Mouse (Mus musculus) midbrain, embryonic 13.5 days (tissue): ENCODE measurements at regions not wholly inside any gene's neighbourhood (a gene's known extent, or its start where the extent isn't known, plus 50 kb on each side); places are given as distances from the start of the nearest gene placed in this dataset.

Experiments
- ATAC-seq: fragments of 200-750 bp; cut with Nextera tagmentation; 2 replicates; pipeline ENCODE4 v1.8.0; 2017; ENCODE audit warnings: mild to moderate bottlenecking, moderate TSS enrichment, moderate library complexity
- H3K27ac ChIP-seq: fragments of 300-500 bp; sonication (generic); 2 replicates; pipeline ENCODE4 v1.5.1; 2015; ENCODE audit warnings: inconsistent platforms, mild to moderate bottlenecking, moderate library complexity
- H3K27me3 ChIP-seq: fragments of 300-500 bp; sonication (generic); 2 replicates; pipeline ENCODE4 v1.6.1; 2015; ENCODE audit warnings: mild to moderate bottlenecking, inconsistent platforms
- H3K36me3 ChIP-seq: fragments of 300-500 bp; sonication (generic); 2 replicates; pipeline ENCODE4 v1.6.1; 2015; ENCODE audit warnings: mild to moderate bottlenecking, inconsistent platforms
- H3K4me1 ChIP-seq: fragments of 300-500 bp; sonication (generic); replicated peaks from 2 replicates; pipeline ENCODE4 v1.6.1; 2015; ENCODE audit warnings: inconsistent platforms
- H3K4me2 ChIP-seq: fragments of 300-500 bp; sonication (generic); replicated peaks from 2 replicates; pipeline ENCODE4 v1.6.1; 2015; ENCODE audit warnings: moderate library complexity, mild to moderate bottlenecking, inconsistent platforms
- H3K4me3 ChIP-seq: fragments of 300-500 bp; sonication (generic); replicated peaks from 2 replicates; pipeline ENCODE4 v1.5.1; 2015; ENCODE audit warnings: mild to moderate bottlenecking, inconsistent platforms
- H3K9ac ChIP-seq: fragments of 300-500 bp; sonication (generic); replicated peaks from 2 replicates; pipeline ENCODE4 v1.6.1; 2015; ENCODE audit warnings: mild to moderate bottlenecking, inconsistent platforms
- H3K9me3 ChIP-seq: fragments of 300-500 bp; sonication (generic); 2 replicates; pipeline ENCODE4 v1.6.1; 2016; ENCODE audit warnings: mild to moderate bottlenecking, inconsistent platforms
- WGBS: fragments of 180-500 bp; shearing (Covaris S2); methylation state at CpG from one replicate; pipeline ENCODE4 v1.1.7; 2015; 5-methylcytosine and 5-hydroxymethylcytosine counted together

- Histone ChIP-seq H3K27me3 (peaks cover 16% of the 10 kb centered on the region; the same call in 1 of the 2 replicates), H3K27ac (no peak overlapping the region), H3K4me1 (no peaks in the 10 kb centered on the region), H3K9ac (no peak overlapping the region), H3K9me3 (no peaks in the 10 kb centered on the region), H3K4me2 (no peak overlapping the region), H3K4me3 (no peak overlapping the region), H3K36me3 (no peaks in the 10 kb centered on the region)
- WGBS = 90% methylated on average over 1 of the region's 1 CpGs
- no peak for ATAC-seq
Observed at GRCm38 (mm10) chr13:52278831-52279230, 252.2 kb downstream of the Diras2 start.

- H3K4me2 ChIP-seq = no peak overlapping the region
- H3K27ac ChIP-seq = no peak overlapping the region
- ATAC-seq = no peak
- H3K4me3 ChIP-seq = no peak overlapping the region
- H3K36me3 ChIP-seq = no peaks in the 10 kb centered on the region
- no peak overlapping the region for H3K9ac ChIP-seq
- no peaks in the 10 kb centered on the region for H3K9me3 ChIP-seq
- WGBS = 80% methylated on average over 11 of the region's 11 CpGs
- H3K27me3 ChIP-seq = peaks cover 16% of the 10 kb centered on the region; the same call in 1 of the 2 replicates
- no peaks in the 10 kb centered on the region for H3K4me1 ChIP-seq
Observed at GRCm38 (mm10) chr13:52279281-52279969, 251.7 kb downstream of the Diras2 start.

- no peak overlapping the region for H3K4me2 ChIP-seq
- no peak overlapping the region for H3K27ac ChIP-seq
- H3K9me3 ChIP-seq = no peaks in the 10 kb centered on the region
- no peaks in the 10 kb centered on the region for H3K4me1 ChIP-seq
- no peaks in the 10 kb centered on the region for H3K36me3 ChIP-seq
- H3K27me3 ChIP-seq = peaks cover 16% of the 10 kb centered on the region; the same call in 1 of the 2 replicates
- no peak overlapping the region for H3K4me3 ChIP-seq
- WGBS = 87% methylated on average over 5 of the region's 5 CpGs
- no peak overlapping the region for H3K9ac ChIP-seq
- ATAC-seq = no peak
Observed at GRCm38 (mm10) chr13:52279970-52280348, 251.1 kb downstream of the Diras2 start.

GRCm38 (mm10) chr13:52281271-52281670 is 249.8 kb downstream of the Diras2 start:
- H3K27me3 ChIP-seq = peaks cover 11% of the 10 kb centered on the region; the same call in 1 of the 2 replicates
- no peak overlapping the region for H3K27ac ChIP-seq
- no peak overlapping the region for H3K9ac ChIP-seq
- ATAC-seq = no peak
- H3K36me3 ChIP-seq = no peaks in the 10 kb centered on the region
- H3K4me2 ChIP-seq = no peak overlapping the region
- WGBS = 76% methylated on average over 2 of the region's 2 CpGs
- no peaks in the 10 kb centered on the region for H3K9me3 ChIP-seq
- no peaks in the 10 kb centered on the region for H3K4me1 ChIP-seq
- H3K4me3 ChIP-seq = no peak overlapping the region

GRCm38 (mm10) chr13:52282500-52282899 is 248.6 kb downstream of the Diras2 start:
- no peaks in the 10 kb centered on the region for H3K9me3 ChIP-seq
- H3K36me3 ChIP-seq = no peaks in the 10 kb centered on the region
- no peak overlapping the region for H3K27ac ChIP-seq
- 87% methylated on average over 13 of the region's 13 CpGs for WGBS
- no peaks in the 10 kb centered on the region for H3K4me1 ChIP-seq
- no peak for ATAC-seq
- no peak overlapping the region for H3K4me2 ChIP-seq
- H3K27me3 ChIP-seq = peaks cover 5% of the 10 kb centered on the region; the same call in 1 of the 2 replicates
- H3K9ac ChIP-seq = no peak overlapping the region
- H3K4me3 ChIP-seq = no peak overlapping the region

- Histone ChIP-seq H3K27me3 (0 out of 2 replicates have a peak, but pooled peaks cover 5% of the 10 kb centered on the region), H3K4me3 (no peak overlapping the region), H3K9me3 (no peaks in the 10 kb centered on the region), H3K36me3 (no peaks in the 10 kb centered on the region), H3K9ac (no peak overlapping the region), H3K4me2 (no peak overlapping the region), H3K4me1 (no peaks in the 10 kb centered on the region), H3K27ac (no peak overlapping the region)
- ATAC-seq = no peak
- WGBS = 86% methylated on average over 11 of the region's 11 CpGs
Observed at GRCm38 (mm10) chr13:52283456-52283855, 247.6 kb downstream of the Diras2 start.

- Histone ChIP-seq H3K4me2 (no peak overlapping the region), H3K9ac (no peak overlapping the region), H3K4me1 (no peaks in the 10 kb centered on the region), H3K9me3 (no peaks in the 10 kb centered on the region), H3K4me3 (no peak overlapping the region), H3K27ac (no peak overlapping the region), H3K27me3 (0 out of 2 replicates have a peak, but pooled peaks cover 5% of the 10 kb centered on the region), H3K36me3 (no peaks in the 10 kb centered on the region)
- ATAC-seq = no peak
- WGBS = 81% methylated on average over 12 of the region's 12 CpGs
Observed at GRCm38 (mm10) chr13:52284026-52284801, 246.9 kb downstream of the Diras2 start.

GRCm38 (mm10) chr13:52288400-52288799 is 242.7 kb downstream of the Diras2 start:
- 58% methylated on average over 6 of the region's 6 CpGs for WGBS

GRCm38 (mm10) chr13:52295847-52296246 is 235.2 kb downstream of the Diras2 start:
- Histone ChIP-seq H3K4me2 (no peak overlapping the region), H3K4me3 (no peak overlapping the region), H3K27me3 (no peaks in the 10 kb centered on the region), H3K9me3 (no peaks in the 10 kb centered on the region), H3K9ac (no peak overlapping the region), H3K36me3 (no peaks in the 10 kb centered on the region), H3K27ac (no peak overlapping the region), H3K4me1 (peaks cover 20% of the 10 kb centered on the region)
- 97% methylated on average over 15 of the region's 15 CpGs for WGBS
- ATAC-seq = no peak

More at GRCm38 (mm10) chr13:52288400-52288799, 242.7 kb downstream of the Diras2 start:
- Histone ChIP-seq H3K36me3 (no peaks in the 10 kb centered on the region), H3K4me1 (no peaks in the 10 kb centered on the region), H3K4me3 (no peak overlapping the region), H3K27me3 (no peaks in the 10 kb centered on the region), H3K9me3 (no peaks in the 10 kb centered on the region), H3K9ac (no peak overlapping the region), H3K4me2 (no peak overlapping the region), H3K27ac (no peak overlapping the region)
- no peak for ATAC-seq

- H3K4me3 ChIP-seq = no peak overlapping the region
- 0 out of 2 replicates have a peak overlapping the region, but pooled peaks have one; percentile 13 for H3K4me2 ChIP-seq
- 77% methylated on average over 9 of the region's 9 CpGs for WGBS
- peaks cover 20% of the 10 kb centered on the region for H3K4me1 ChIP-seq
- H3K9me3 ChIP-seq = 0 out of 2 replicates have a peak, but pooled peaks cover 2% of the 10 kb centered on the region
- no peak overlapping the region for H3K9ac ChIP-seq
- no peaks in the 10 kb centered on the region for H3K36me3 ChIP-seq
- no peaks in the 10 kb centered on the region for H3K27me3 ChIP-seq
- H3K27ac ChIP-seq = no peak overlapping the region
- ATAC-seq = no peak
Observed at GRCm38 (mm10) chr13:52296541-52297276, 234.4 kb downstream of the Diras2 start.

GRCm38 (mm10) chr13:52297277-52297623 is 233.8 kb downstream of the Diras2 start:
- H3K4me2 ChIP-seq = 0 out of 2 replicates have a peak overlapping the region, but pooled peaks have one; percentile 13
- 22% methylated on average over 7 of the region's 7 CpGs for WGBS
- H3K36me3 ChIP-seq = no peaks in the 10 kb centered on the region
- peaks cover 20% of the 10 kb centered on the region for H3K4me1 ChIP-seq
- H3K9ac ChIP-seq = no peak overlapping the region
- no peak overlapping the region for H3K27ac ChIP-seq
- no peaks in the 10 kb centered on the region for H3K27me3 ChIP-seq
- ATAC-seq = peak; percentile 65
- 0 out of 2 replicates have a peak, but pooled peaks cover 2% of the 10 kb centered on the region for H3K9me3 ChIP-seq
- no peak overlapping the region for H3K4me3 ChIP-seq

GRCm38 (mm10) chr13:52298362-52298761 is 232.7 kb downstream of the Diras2 start:
- Histone ChIP-seq H3K4me1 (peaks cover 20% of the 10 kb centered on the region), H3K9ac (no peak overlapping the region), H3K9me3 (0 out of 2 replicates have a peak, but pooled peaks cover 2% of the 10 kb centered on the region), H3K27me3 (no peaks in the 10 kb centered on the region), H3K4me3 (no peak overlapping the region), H3K4me2 (no peak overlapping the region), H3K27ac (0 out of 2 replicates have a peak overlapping the region, but pooled peaks have one; percentile 9), H3K36me3 (no peaks in the 10 kb centered on the region)
- no peak for ATAC-seq
- WGBS = 69% methylated on average over 5 of the region's 5 CpGs
